Mouse (Mus musculus) cortical plate, adult 2 months (tissue): Measurements from ENCODE around the gene Scrg1.
"Not testable (repeated sequence)": the region's sequence is repeated elsewhere in the genome, so short reads cannot be mapped to it uniquely, and the experiment has no call there.

Source experiments
- CTCF ChIP-seq: fragments of 200-500 bp; IDR thresholded peaks from 2 replicates; pipeline ENCODE4 v1.5.1; 2011; ENCODE audit warnings: mild to moderate bottlenecking, control low read depth, low read length; ENCODE audit not compliant: insufficient read depth; ENCODE audit errors: extremely low read depth
- POLR2A ChIP-seq: fragments of 200-500 bp; IDR thresholded peaks from 2 replicates; pipeline ENCODE4 v1.6.1; 2011; ENCODE audit warnings: mild to moderate bottlenecking, low read length, control low read depth; ENCODE audit not compliant: insufficient read depth; ENCODE audit errors: extremely low read depth

GRCm38 (mm10) chr8:57513178-57513661 lies 57.5 kb downstream of the Scrg1 start:
- TF ChIP-seq POLR2A, CTCF: not testable (repeated sequence)
